ENCODE assay signal across 1 mouse cellular context in genomic region chr17:35836178-35836965, GRCm38 (mm10).
TF ChIP-seq lines count a peak whose summit lies in the region.

No protein-coding gene starts in this region.

TF ChIP-seq in C2C12, 6 proteins besides CTCF, POLR2A, EP300 and RAD21 (continued from another document):
- TF ChIP-seq USF1 (IDR thresholded peaks at IDR 0.05; ENCODE audit: low read depth): no peak
- no peak for TF ChIP-seq MYOG (IDR thresholded peaks at IDR 0.05; ENCODE audit: control insufficient read depth, extremely low read depth, insufficient read length)
- peak; percentile 34 for TF ChIP-seq MAX (IDR thresholded peaks at IDR 0.05)
- no peak for TF ChIP-seq MYOD1 (IDR thresholded peaks at IDR 0.05; ENCODE audit: control insufficient read depth, insufficient read length, low read depth)
